Mouse (Mus musculus) embryonic facial prominence, embryonic 11.5 days (tissue): ENCODE measurements around the gene Sept3. TPM values are rescaled to one million over a fixed set of nuclear protein-coding genes. Genes with fewer than 3 reads are reported as not detected.

Experiments
- ATAC-seq: fragments of 200-750 bp; cut with Nextera tagmentation; replicated peaks from 2 replicates; pipeline ENCODE4 v1.8.0; 2017; ENCODE audit warnings: low read depth; ENCODE audit not compliant: insufficient number of reproducible peaks, low FRiP score, low TSS enrichment
- DNase-seq: peaks from one replicate; pipeline ENCODE4 v3.0.0-alpha.2; 2015; ENCODE audit warnings: low spot score
- H3K27ac ChIP-seq: fragments of 300-500 bp; sonication (generic); replicated peaks from 2 replicates; pipeline ENCODE4 v1.5.1; 2014; ENCODE audit warnings: mild to moderate bottlenecking, low read depth, low read length, control low read depth
- H3K27me3 ChIP-seq: fragments of 300-500 bp; sonication (generic); 2 replicates; pipeline ENCODE4 v1.6.1; 2014; ENCODE audit warnings: mild to moderate bottlenecking, low read length, moderate library complexity, mixed read lengths; ENCODE audit not compliant: control insufficient read depth, insufficient read depth
- H3K36me3 ChIP-seq: fragments of 300-500 bp; sonication (generic); replicated peaks from 2 replicates; pipeline ENCODE4 v1.6.1; 2014; ENCODE audit warnings: low read depth, mild to moderate bottlenecking, low read length, moderate library complexity, mixed read lengths; ENCODE audit not compliant: control insufficient read depth, insufficient read depth
- H3K4me1 ChIP-seq: fragments of 300-500 bp; sonication (generic); 2 replicates; pipeline ENCODE4 v1.6.1; 2014; ENCODE audit warnings: low read length, mixed read lengths; ENCODE audit not compliant: control insufficient read depth, insufficient read depth
- H3K4me2 ChIP-seq: fragments of 300-500 bp; sonication (generic); 2 replicates; pipeline ENCODE4 v1.6.1; 2014; ENCODE audit warnings: low read depth, mild to moderate bottlenecking, control low read depth, low read length, moderate library complexity
- H3K4me3 ChIP-seq: fragments of 300-500 bp; sonication (generic); 2 replicates; pipeline ENCODE4 v1.5.1; 2014; ENCODE audit warnings: low read depth, low read length, control low read depth
- H3K9ac ChIP-seq: fragments of 300-500 bp; sonication (generic); replicated peaks from 2 replicates; pipeline ENCODE4 v1.6.1; 2014; ENCODE audit warnings: mild to moderate bottlenecking, control low read depth, low read length
- H3K9me3 ChIP-seq: fragments of 300-500 bp; sonication (generic); replicated peaks from 2 replicates; pipeline ENCODE4 v1.6.1; 2016; ENCODE audit warnings: mild to moderate bottlenecking, low read length, inconsistent platforms, mixed read lengths; ENCODE audit not compliant: control insufficient read depth
- WGBS: fragments of 180-500 bp; shearing (Covaris S2); extraction: QIAGEN DNeasy Blood & Tissue Kit; methylation state at CpG from one replicate; pipeline ENCODE4 v1.1.7; 2014; 5-methylcytosine and 5-hydroxymethylcytosine counted together
- polyA plus RNA-seq: library from polyadenylated mRNA; unstranded; fragments of >200 nt; fragmentation: Nextera tagmentation; extraction: Ambion mirVana; gene quantifications from 2 replicates; pipeline ENCODE4 v1.2.1, GENCODE M21; 2014

Sept3 gene
- polyA plus RNA-seq, 1 experiment from 2014 or later = 66.7 TPM

DNA sequence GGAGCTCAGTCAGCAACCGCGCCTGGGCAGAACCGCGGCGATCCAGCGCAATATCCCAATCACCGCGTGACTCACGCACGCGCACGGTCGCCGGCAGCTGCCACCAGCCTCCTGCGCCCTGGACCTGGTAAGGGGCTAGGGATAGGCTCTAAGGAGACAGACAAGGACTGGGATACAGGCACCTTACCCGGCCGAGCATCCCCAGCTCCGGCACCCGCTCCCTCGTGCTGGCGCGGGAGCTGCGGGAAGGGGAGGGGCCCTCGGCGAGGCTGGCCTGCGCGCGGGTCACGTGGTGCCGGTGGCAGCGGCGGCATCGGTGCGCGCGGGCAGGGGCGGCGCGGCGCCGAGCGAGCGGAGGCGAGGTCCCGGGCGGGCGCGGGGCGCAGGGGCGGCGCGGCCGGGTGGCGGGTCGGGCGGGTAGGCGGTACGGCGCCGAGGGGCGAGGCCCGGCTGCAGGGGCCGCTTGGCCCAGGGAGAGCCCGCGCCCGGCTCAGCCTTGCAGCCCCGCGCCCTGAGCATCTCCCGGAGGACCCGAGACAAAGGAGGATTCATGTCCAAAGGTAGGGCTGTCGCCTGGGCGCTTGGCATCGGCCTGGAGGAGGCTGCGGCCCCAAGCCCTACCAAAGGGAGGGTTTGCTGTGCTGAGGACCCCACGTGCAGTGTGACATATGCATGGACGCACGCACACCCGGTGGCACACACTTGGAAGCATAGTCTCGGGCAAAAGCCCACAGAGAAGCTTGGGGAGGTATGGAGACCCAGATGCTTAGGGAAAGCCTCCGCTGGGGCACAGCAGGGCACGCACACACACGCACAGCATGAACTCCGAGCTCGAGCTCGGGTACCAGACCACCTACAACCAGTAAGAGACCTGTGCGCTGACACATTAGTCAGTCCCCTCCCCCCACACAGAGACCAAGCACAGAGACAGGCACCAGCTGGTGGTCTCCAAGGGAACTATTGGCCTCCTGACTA lies 521 bp downstream of the Sept3 start:
- peak overlapping the region; percentile 83 for H3K9ac ChIP-seq
- DNase-seq (peak; percentile 77), ATAC-seq (peak; percentile 59)
- WGBS = under 1% methylated on average over 86 of the region's 86 CpGs
- no peaks in the 10 kb centered on the region for H3K36me3 ChIP-seq
- peaks cover 5% of the 10 kb centered on the region for H3K4me1 ChIP-seq
- H3K4me2 ChIP-seq = peak overlapping the region; percentile 96
- peak overlapping the region; percentile 52 for H3K27ac ChIP-seq
- peaks cover 11% of the 10 kb centered on the region for H3K27me3 ChIP-seq
- peak overlapping the region; percentile 70 for H3K4me3 ChIP-seq
- H3K9me3 ChIP-seq = no peaks in the 10 kb centered on the region

- no peaks in the 10 kb centered on the region; the same call in none of the 2 replicates for H3K36me3 ChIP-seq
- no peak overlapping the region for H3K4me3 ChIP-seq
- H3K4me1 ChIP-seq = peaks cover 5% of the 10 kb centered on the region
- no peak overlapping the region for H3K27ac ChIP-seq
- H3K9ac ChIP-seq = no peak overlapping the region
- H3K27me3 ChIP-seq = peaks cover 8% of the 10 kb centered on the region
- no peaks in the 10 kb centered on the region for H3K9me3 ChIP-seq
- ATAC-seq = no peak
- DNase-seq = no peak
- WGBS = 81% methylated on average over 5 of the region's 5 CpGs
- no peak overlapping the region for H3K4me2 ChIP-seq
Measured at GRCm38 (mm10) chr15:82277591-82277990, 2.9 kb downstream of the Sept3 start.

GRCm38 (mm10) chr15:82280638-82281037 lies 5.9 kb downstream of the Sept3 start:
- Histone ChIP-seq H3K9ac (no peak overlapping the region), H3K4me2 (no peak overlapping the region), H3K4me3 (no peak overlapping the region), H3K36me3 (peaks cover 3% of the 10 kb centered on the region), H3K27me3 (no peaks in the 10 kb centered on the region), H3K27ac (no peak overlapping the region), H3K4me1 (peaks cover 5% of the 10 kb centered on the region), H3K9me3 (no peaks in the 10 kb centered on the region)
- 80% methylated on average over 4 of the region's 4 CpGs for WGBS
- ATAC-seq (no peak), DNase-seq (no peak)

- Histone ChIP-seq H3K4me3 (no peak overlapping the region), H3K27me3 (no peaks in the 10 kb centered on the region), H3K4me2 (no peak overlapping the region), H3K9me3 (no peaks in the 10 kb centered on the region), H3K4me1 (no peaks in the 10 kb centered on the region), H3K9ac (no peak overlapping the region), H3K36me3 (peaks cover 6% of the 10 kb centered on the region), H3K27ac (no peak overlapping the region)
- ATAC-seq (no peak), DNase-seq (no peak)
- 66% methylated on average over 12 of the region's 12 CpGs for WGBS
Measured at GRCm38 (mm10) chr15:82286157-82286556, 11.5 kb downstream of the Sept3 start.

- Histone ChIP-seq H3K27me3 (no peaks in the 10 kb centered on the region), H3K36me3 (peaks cover 3% of the 10 kb centered on the region), H3K4me2 (no peak overlapping the region), H3K4me3 (no peak overlapping the region), H3K9me3 (no peaks in the 10 kb centered on the region), H3K9ac (no peak overlapping the region), H3K27ac (no peak overlapping the region), H3K4me1 (no peaks in the 10 kb centered on the region; the same call in 1 of the 2 replicates)
- DNase-seq (no peak), ATAC-seq (no peak)
- WGBS = 92% methylated on average over 7 of the region's 7 CpGs
Measured at GRCm38 (mm10) chr15:82290252-82290651, 15.6 kb downstream of the Sept3 start.

DNA sequence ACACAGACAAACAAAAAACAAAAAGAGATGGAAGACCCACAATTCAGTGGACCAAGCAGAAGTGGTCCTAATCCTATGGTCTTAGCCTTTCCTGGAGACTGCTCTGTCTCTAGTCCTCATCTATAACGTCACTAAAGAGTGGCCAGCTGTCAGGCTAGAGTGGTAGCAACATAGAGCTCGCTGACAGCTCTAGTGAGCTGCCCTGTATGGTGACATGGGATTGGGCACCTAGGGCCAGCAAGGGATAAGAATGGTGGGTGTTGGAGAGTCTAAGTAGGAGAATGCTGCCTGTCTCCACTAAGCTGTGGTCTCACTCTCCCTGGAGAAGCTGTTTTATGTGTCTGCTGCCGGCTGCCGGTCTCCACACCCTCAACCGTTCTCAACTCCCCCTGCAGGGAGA lies 18.2 kb downstream of the Sept3 start:
- H3K4me1 ChIP-seq = no peaks in the 10 kb centered on the region; the same call in 1 of the 2 replicates
- ATAC-seq = peak; percentile 57
- peaks cover 3% of the 10 kb centered on the region for H3K36me3 ChIP-seq
- no peak overlapping the region for H3K4me2 ChIP-seq
- H3K9ac ChIP-seq = no peak overlapping the region
- 26% methylated on average over 5 of the region's 5 CpGs for WGBS
- H3K4me3 ChIP-seq = no peak overlapping the region
- H3K27ac ChIP-seq = no peak overlapping the region
- no peaks in the 10 kb centered on the region for H3K27me3 ChIP-seq
- no peak for DNase-seq
- H3K9me3 ChIP-seq = no peaks in the 10 kb centered on the region

- Histone ChIP-seq H3K9ac (no peak overlapping the region), H3K27ac (no peak overlapping the region), H3K9me3 (no peaks in the 10 kb centered on the region), H3K4me3 (no peak overlapping the region), H3K4me2 (no peak overlapping the region), H3K4me1 (no peaks in the 10 kb centered on the region; the same call in 1 of the 2 replicates), H3K36me3 (peaks cover 3% of the 10 kb centered on the region), H3K27me3 (no peaks in the 10 kb centered on the region)
- WGBS = 16% methylated on average over 7 of the region's 7 CpGs
- ATAC-seq = peak; percentile 72
- DNase-seq = peak; percentile 51
Measured at GRCm38 (mm10) chr15:82293271-82293711, 18.6 kb downstream of the Sept3 start.

DNA sequence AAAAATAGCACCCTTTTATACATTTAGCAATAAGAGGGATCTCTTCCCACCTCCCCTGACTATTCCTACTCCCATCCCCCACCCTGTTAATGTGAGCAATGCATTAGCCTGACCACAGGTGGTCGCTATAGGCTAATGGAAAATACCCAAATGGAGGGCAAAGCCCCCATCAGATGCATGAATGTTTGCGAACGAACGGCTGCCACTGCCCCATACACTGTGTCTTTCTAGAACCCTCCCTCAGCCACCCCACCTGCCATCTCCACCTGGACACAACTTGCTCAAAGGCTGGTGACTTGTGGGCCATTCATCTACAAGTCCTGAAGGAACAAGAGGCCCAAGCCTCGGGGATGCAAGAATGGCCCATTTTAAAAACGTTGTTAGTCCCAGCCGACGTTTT lies 19.4 kb downstream of the Sept3 start:
- WGBS = 46% methylated on average over 8 of the region's 8 CpGs
- no peaks in the 10 kb centered on the region for H3K27me3 ChIP-seq
- no peaks in the 10 kb centered on the region; the same call in 1 of the 2 replicates for H3K4me1 ChIP-seq
- DNase-seq (peak; percentile 50), ATAC-seq (no peak)
- no peak overlapping the region for H3K4me3 ChIP-seq
- H3K9me3 ChIP-seq = no peaks in the 10 kb centered on the region
- no peak overlapping the region; the same call in 1 of the 2 replicates for H3K9ac ChIP-seq
- H3K36me3 ChIP-seq = peaks cover 3% of the 10 kb centered on the region
- no peak overlapping the region for H3K27ac ChIP-seq
- no peak overlapping the region for H3K4me2 ChIP-seq
